In genomic region chr3:58525652-58526407, GRCm38 (mm10) we compare ENCODE assay signal across 7 mouse cellular contexts. TPM values are rescaled to one million over a fixed set of nuclear protein-coding genes. Genes with fewer than 3 reads are reported as not detected.
DNase-seq lines count a peak whose midpoint lies in the region; ATAC-seq lines count a peak whose summit lies in the region.

Gene Eif2a (plus strand): TSS chr3:58525821.
Gene Serp1 (minus strand): TSS chr3:58525892.

- intact Hi-C loops in left cerebral cortex, postnatal 36 days (cut with DNase I) = loop anchor here (2.0 to 10.0 kb wide), 3 partner anchors 51 to 259 kb away; partner anchors contain the start of genes Selenot and Tsc22d2

- H3K27ac ChIP-seq in intestine, embryonic 16.5 days (ENCODE audit: low read length) = peak within 1 kb of the TSS; percentile 94
- H3K27ac ChIP-seq in midbrain, embryonic 11.5 days (ENCODE audit: low read depth, low read length) = peak within 1 kb of the TSS; percentile 77

- under 1% methylated on average over 57 of the region's 57 CpGs for WGBS in intestine, embryonic 16.5 days
- under 1% methylated on average over 55 of the region's 57 CpGs for WGBS in midbrain, embryonic 11.5 days

- peak; percentile 99 for ATAC-seq in intestine, embryonic 16.5 days
- ATAC-seq in midbrain, embryonic 11.5 days (ENCODE audit: low FRiP score) = peak; percentile 99

- peak within 1 kb of the TSS; percentile 99 for H3K9ac ChIP-seq in intestine, embryonic 16.5 days (ENCODE audit: low read depth, low read length)
- H3K9ac ChIP-seq in midbrain, embryonic 11.5 days (ENCODE audit: low read length) = peak within 1 kb of the TSS; percentile 94

- peak; percentile 99 for DNase-seq in adrenal gland, adult 8-10 months
- peak; percentile 95 for DNase-seq in embryo, embryonic 9.5 days (ENCODE audit: extremely low spot score)
- DNase-seq in gastrocnemius, postnatal 4 days (ENCODE audit: low spot score in 2 of 2) = peak; percentile 96 to 98
- peak; percentile 99 to 100 for DNase-seq in left cerebral cortex, postnatal 36 days (ENCODE audit: low spot score in 2 of 2)
- DNase-seq in midbrain, embryonic 11.5 days (ENCODE audit: low spot score, missing footprints) = peak; percentile 99
- peak; percentile 98 for DNase-seq in skeletal muscle tissue, adult 2 months (ENCODE audit: low read depth, low spot score)

- peak within 1 kb of the TSS; percentile 98 for H3K4me3 ChIP-seq in intestine, embryonic 16.5 days (ENCODE audit: low read length)
- H3K4me3 ChIP-seq in midbrain, embryonic 11.5 days (ENCODE audit: low read depth, low read length) = peak within 1 kb of the TSS; percentile 90

- H3K36me3 ChIP-seq in intestine, embryonic 16.5 days (ENCODE audit: control insufficient read depth, insufficient read depth, low read length) = peaks cover 3% of the 10 kb centered on the region; the same call in 1 of the 2 replicates
- peaks cover 4% of the 10 kb centered on the region; the same call in 1 of the 2 replicates for H3K36me3 ChIP-seq in midbrain, embryonic 11.5 days (ENCODE audit: control insufficient read depth, insufficient read depth, low read length)

- no peaks in the 10 kb centered on the region for H3K27me3 ChIP-seq in intestine, embryonic 16.5 days (replicated peaks; ENCODE audit: control insufficient read depth, insufficient read depth, low read length)
- H3K27me3 ChIP-seq in midbrain, embryonic 11.5 days (ENCODE audit: control insufficient read depth, insufficient read depth, low read length) = no peaks in the 10 kb centered on the region

- H3K4me1 ChIP-seq in intestine, embryonic 16.5 days (ENCODE audit: control insufficient read depth, insufficient read depth, low read length) = no peaks in the 10 kb centered on the region
- H3K4me1 ChIP-seq in midbrain, embryonic 11.5 days (ENCODE audit: control insufficient read depth, insufficient read depth, low read length) = peaks cover 5% of the 10 kb centered on the region; the same call in 1 of the 2 replicates

- H3K9me3 ChIP-seq in intestine, embryonic 16.5 days (ENCODE audit: control insufficient read depth, low read length) = no peaks in the 10 kb centered on the region
- H3K9me3 ChIP-seq in midbrain, embryonic 11.5 days (ENCODE audit: control insufficient read depth, low read length) = no peaks in the 10 kb centered on the region

- H3K4me2 ChIP-seq in intestine, embryonic 16.5 days (ENCODE audit: low read depth, low read length) = peak within 1 kb of the TSS; percentile 74
- H3K4me2 ChIP-seq in midbrain, embryonic 11.5 days = peak within 1 kb of the TSS; percentile 71

RNA-seq across cellular contexts. Expression of gene Eif2a, which starts in this region (rescaled TPM):
- total RNA-seq in adrenal gland, adult 8-10 months (2022) = 10 to 100 TPM; 51.6 to 73.1 (median 60.5) TPM
- total RNA-seq in gastrocnemius, postnatal 4 days (2021) = 10 to 100 TPM; 57.6 to 59.2 TPM
- polyA plus RNA-seq in intestine, embryonic 16.5 days (2015; fragmentation: Nextera tagmentation; extraction: Ambion mirVana) = 47.6 and 49.6 TPM in 2 replicates
- total RNA-seq in left cerebral cortex, postnatal 36 days (2021) = 10 to 100 TPM; 42.5 to 45.7 TPM
- 62.7 and 68.6 TPM in 2 replicates for polyA plus RNA-seq in midbrain, embryonic 11.5 days (2014; fragmentation: Nextera tagmentation; extraction: Ambion mirVana)

RNA-seq across cellular contexts. Expression of gene Serp1, which starts in this region (rescaled TPM):
- 100 to 1,000 TPM in 2 of 4 experiments, 10 to 100 TPM in 2; 95.8 to 126 (median 105) TPM for total RNA-seq in adrenal gland, adult 8-10 months (2022)
- 10 to 100 TPM; 29.5 to 31.1 TPM for total RNA-seq in gastrocnemius, postnatal 4 days (2021)
- polyA plus RNA-seq in intestine, embryonic 16.5 days (2015; fragmentation: Nextera tagmentation; extraction: Ambion mirVana) = 198 and 212 TPM in 2 replicates
- total RNA-seq in left cerebral cortex, postnatal 36 days (2021) = 10 to 100 TPM; 20.8 to 22.4 TPM
- polyA plus RNA-seq in midbrain, embryonic 11.5 days (2014; fragmentation: Nextera tagmentation; extraction: Ambion mirVana) = 146 and 148 TPM in 2 replicates

Comparison
In these comparisons a context has a peak if more than half of its experiments do, and no peak if none do; other contexts are left out.
1. Peak in every context shown above with its lines: DNase-seq, ATAC-seq, H3K4me3 ChIP-seq and H3K27ac ChIP-seq.